Mouse (Mus musculus) MEL (cell line): ENCODE data around the gene Tas2r137.

Experiments used
- CTCF ChIP-seq, 3 experiments: IDR thresholded peaks in 2 of 3; conservative IDR thresholded peaks in 1 of 3; 2 replicates each; pipeline ENCODE4 v1.5.1; 2011 to 2012; ENCODE audit warnings: low read length in 3 of 3, low read depth in 2 of 3, mild to moderate bottlenecking in 2 of 3, improper control_type of control experiment in 1 of 3, inconsistent platforms in 1 of 3, mixed read lengths in 1 of 3, moderate library complexity in 1 of 3; ENCODE audit not compliant: control insufficient read depth in 1 of 3, insufficient read depth in 1 of 3, poor library complexity in 1 of 3, severe bottlenecking in 1 of 3
- E2F4 ChIP-seq: IDR thresholded peaks from 2 replicates; pipeline ENCODE4 v1.6.1; 2011; ENCODE audit warnings: low read depth, low read length, improper control_type of control experiment, borderline replicate concordance
- EP300 ChIP-seq, 2 experiments: IDR thresholded peaks; 2 replicates each; pipeline ENCODE4 v1.6.1; 2011; ENCODE audit warnings: improper control_type of control experiment in 2 of 2, low read length in 2 of 2, low read depth in 1 of 2, mild to moderate bottlenecking in 1 of 2
- GABPA ChIP-seq: IDR thresholded peaks from 2 replicates; pipeline ENCODE4 v1.6.1; 2012; ENCODE audit warnings: low read depth, mild to moderate bottlenecking, inconsistent platforms, low read length, improper control_type of control experiment, moderate library complexity
- JUND ChIP-seq: IDR thresholded peaks from 2 replicates; pipeline ENCODE4 v1.6.1; 2011; ENCODE audit warnings: low read depth, mild to moderate bottlenecking, improper control_type of control experiment, low read length
- MAFK ChIP-seq: IDR thresholded peaks from 2 replicates; pipeline ENCODE4 v1.6.1; 2011; ENCODE audit warnings: low read depth, mild to moderate bottlenecking, low read length, improper control_type of control experiment, borderline replicate concordance
- NRF1 ChIP-seq: IDR thresholded peaks from 2 replicates; pipeline ENCODE4 v1.6.1; 2014; ENCODE audit warnings: low read depth, mild to moderate bottlenecking, inconsistent platforms, low read length, improper control_type of control experiment, moderate library complexity; ENCODE audit not compliant: poor library complexity, insufficient read depth, severe bottlenecking
- POLR2A ChIP-seq, 2 experiments: IDR thresholded peaks; 2 replicates each; pipeline ENCODE4 v1.6.1; 2011 to 2012; ENCODE audit warnings: low read length in 2 of 2, mild to moderate bottlenecking in 2 of 2, control low read depth in 1 of 2, improper control_type of control experiment in 1 of 2, low read depth in 1 of 2, moderate library complexity in 1 of 2; ENCODE audit not compliant: control insufficient read depth in 1 of 2, insufficient read depth in 1 of 2, poor library complexity in 1 of 2
- USF1 ChIP-seq: IDR thresholded peaks from 2 replicates; pipeline ENCODE4 v1.6.1; 2014; ENCODE audit warnings: low read depth, mild to moderate bottlenecking, inconsistent platforms, low read length, improper control_type of control experiment, moderate library complexity
- USF2 ChIP-seq, 2 experiments: IDR thresholded peaks; 2 replicates each; pipeline ENCODE4 v1.6.1; 2011 to 2012; ENCODE audit warnings: improper control_type of control experiment in 2 of 2, low read length in 2 of 2, borderline replicate concordance in 1 of 2, inconsistent platforms in 1 of 2, low read depth in 1 of 2, mild to moderate bottlenecking in 1 of 2; ENCODE audit not compliant: insufficient read depth in 1 of 2

GRCm38 (mm10) chr6:40448626-40449025 lies 42.4 kb upstream of the Tas2r137 start:
- no peak for TF ChIP-seq USF2 (IDR thresholded peaks at IDR 0.05; ENCODE audit: borderline replicate concordance in 1 of 2, insufficient read depth in 1 of 2, low read depth in 1 of 2, low read length in 2 of 2)
- TF ChIP-seq USF1 = no peak
- TF ChIP-seq EP300 (IDR thresholded peaks at IDR 0.05; ENCODE audit: low read depth in 1 of 2, low read length in 2 of 2) = no peak
- TF ChIP-seq CTCF (IDR thresholded peaks at IDR 0.05 in 2 of 3, conservative IDR thresholded peaks at IDR 0.05 in 1 of 3; ENCODE audit: control insufficient read depth in 1 of 3, insufficient read depth in 1 of 3, low read depth in 2 of 3, low read length in 3 of 3, poor library complexity in 1 of 3, severe bottlenecking in 1 of 3) = no peak
- no peak for TF ChIP-seq GABPA
- TF ChIP-seq POLR2A (IDR thresholded peaks at IDR 0.05; ENCODE audit: control insufficient read depth in 1 of 2, insufficient read depth in 1 of 2, low read depth in 1 of 2, low read length in 2 of 2, poor library complexity in 1 of 2) = no peak
- TF ChIP-seq MAFK = no peak
- no peak for TF ChIP-seq NRF1
- no peak for TF ChIP-seq JUND
- TF ChIP-seq E2F4 = no peak
